Mouse (Mus musculus): ENCODE results near the gene Epb41l2. TPM values are rescaled to one million over a fixed set of nuclear protein-coding genes. Genes with fewer than 3 reads are reported as not detected.

The Epb41l2 gene
- polyA plus RNA-seq, 1 experiment from 2014 or later: 41.8 TPM

- Histone ChIP-seq H3K9me3 (replicated peaks) (no peaks in the 10 kb centered on the region), H3K27ac (no peak overlapping the region), H3K4me1 (replicated peaks) (0 out of 2 replicates have a peak, but pooled peaks cover 3% of the 10 kb centered on the region), H3K36me3 (peaks cover 5% of the 10 kb centered on the region; the same call in 1 of the 2 replicates), H3K4me3 (no peak overlapping the region), H3K9ac (no peak overlapping the region), H3K4me2 (no peak overlapping the region), H3K27me3 (no peaks in the 10 kb centered on the region)
- ATAC-seq (replicated peaks; ENCODE audit: insufficient number of reproducible peaks, insufficient read depth, low FRiP score, low read depth): no peak
- WGBS: 56% methylated on average over 6 of the region's 6 CpGs
These were observed 97.5 kb downstream of the Epb41l2 start for GRCm38 (mm10) chr10:25457118-25457517.

- 0 out of 2 replicates have a peak, but pooled peaks cover 3% of the 10 kb centered on the region for H3K4me1 ChIP-seq (replicated peaks)
- WGBS: 75% methylated on average over 4 of the region's 4 CpGs
These were observed 98.4 kb downstream of the Epb41l2 start for GRCm38 (mm10) chr10:25457996-25458395.

GRCm38 (mm10) chr10:25461832-25462231, 102.2 kb downstream of the Epb41l2 start:
- Histone ChIP-seq H3K4me2 (no peak overlapping the region), H3K9ac (no peak overlapping the region), H3K4me3 (no peak overlapping the region), H3K27ac (no peak overlapping the region), H3K9me3 (replicated peaks) (no peaks in the 10 kb centered on the region), H3K36me3 (no peaks in the 10 kb centered on the region), H3K4me1 (replicated peaks) (0 out of 2 replicates have a peak, but pooled peaks cover 13% of the 10 kb centered on the region), H3K27me3 (no peaks in the 10 kb centered on the region)
- no peak for ATAC-seq (replicated peaks; ENCODE audit: insufficient number of reproducible peaks, insufficient read depth, low FRiP score, low read depth)
- 36% methylated on average over 1 of the region's 1 CpGs for WGBS

More at GRCm38 (mm10) chr10:25457996-25458395, 98.4 kb downstream of the Epb41l2 start:
- Histone ChIP-seq H3K9me3 (replicated peaks) (no peaks in the 10 kb centered on the region), H3K4me2 (no peak overlapping the region), H3K27me3 (no peaks in the 10 kb centered on the region), H3K36me3 (peaks cover 5% of the 10 kb centered on the region; the same call in 1 of the 2 replicates), H3K9ac (no peak overlapping the region), H3K27ac (no peak overlapping the region), H3K4me3 (no peak overlapping the region)
- no peak for ATAC-seq (replicated peaks; ENCODE audit: insufficient number of reproducible peaks, insufficient read depth, low FRiP score, low read depth)

- H3K4me3 ChIP-seq: no peak overlapping the region
- ATAC-seq (replicated peaks; ENCODE audit: insufficient number of reproducible peaks, insufficient read depth, low FRiP score, low read depth): no peak
- H3K27ac ChIP-seq: no peak overlapping the region
- no peaks in the 10 kb centered on the region for H3K36me3 ChIP-seq
- no peaks in the 10 kb centered on the region for H3K9me3 ChIP-seq (replicated peaks)
- H3K4me1 ChIP-seq (replicated peaks): 0 out of 2 replicates have a peak, but pooled peaks cover 13% of the 10 kb centered on the region
- 58% methylated on average over 3 of the region's 3 CpGs for WGBS
- no peaks in the 10 kb centered on the region for H3K27me3 ChIP-seq
- no peak overlapping the region for H3K9ac ChIP-seq
- H3K4me2 ChIP-seq: no peak overlapping the region
These were observed 103.1 kb downstream of the Epb41l2 start for GRCm38 (mm10) chr10:25462669-25463068.

- ATAC-seq (replicated peaks; ENCODE audit: insufficient number of reproducible peaks, insufficient read depth, low FRiP score, low read depth): no peak
- 38% methylated on average over 2 of the region's 2 CpGs for WGBS
- no peak overlapping the region for H3K4me3 ChIP-seq
These were observed 106.9 kb downstream of the Epb41l2 start for GRCm38 (mm10) chr10:25466493-25466892.

GRCm38 (mm10) chr10:25471944-25472343, 112.3 kb downstream of the Epb41l2 start:
- no peak overlapping the region for H3K27ac ChIP-seq
- no peak overlapping the region for H3K4me2 ChIP-seq
- H3K4me3 ChIP-seq: no peak overlapping the region
- peaks cover 4% of the 10 kb centered on the region; the same call in 1 of the 2 replicates for H3K4me1 ChIP-seq (replicated peaks)
- H3K9me3 ChIP-seq (replicated peaks): no peaks in the 10 kb centered on the region
- no peaks in the 10 kb centered on the region for H3K27me3 ChIP-seq
- peaks cover 18% of the 10 kb centered on the region for H3K36me3 ChIP-seq
- no peak overlapping the region for H3K9ac ChIP-seq
- no peak for ATAC-seq (replicated peaks; ENCODE audit: insufficient number of reproducible peaks, insufficient read depth, low FRiP score, low read depth)
- WGBS: 81% methylated on average over 2 of the region's 2 CpGs

More at GRCm38 (mm10) chr10:25466493-25466892, 106.9 kb downstream of the Epb41l2 start:
- no peak overlapping the region for H3K9ac ChIP-seq
- H3K27me3 ChIP-seq: no peaks in the 10 kb centered on the region
- H3K4me2 ChIP-seq: no peak overlapping the region
- no peak overlapping the region for H3K27ac ChIP-seq
- H3K36me3 ChIP-seq: peaks cover 4% of the 10 kb centered on the region; the same call in 1 of the 2 replicates
- H3K9me3 ChIP-seq (replicated peaks): no peaks in the 10 kb centered on the region
- H3K4me1 ChIP-seq (replicated peaks): 0 out of 2 replicates have a peak, but pooled peaks cover 13% of the 10 kb centered on the region

GRCm38 (mm10) chr10:25479716-25480115, 120.1 kb downstream of the Epb41l2 start:
- Histone ChIP-seq H3K9me3 (replicated peaks) (no peaks in the 10 kb centered on the region), H3K36me3 (peaks cover 15% of the 10 kb centered on the region), H3K9ac (no peak overlapping the region), H3K4me2 (no peak overlapping the region), H3K4me3 (no peak overlapping the region), H3K4me1 (replicated peaks) (no peaks in the 10 kb centered on the region), H3K27ac (no peak overlapping the region), H3K27me3 (no peaks in the 10 kb centered on the region)
- ATAC-seq (replicated peaks; ENCODE audit: insufficient number of reproducible peaks, insufficient read depth, low FRiP score, low read depth): no peak
- 83% methylated on average over 3 of the region's 3 CpGs for WGBS

GRCm38 (mm10) chr10:25482791-25483190, 123.2 kb downstream of the Epb41l2 start:
- H3K27me3 ChIP-seq: no peaks in the 10 kb centered on the region
- WGBS: 52% methylated on average over 5 of the region's 5 CpGs
- no peak overlapping the region for H3K4me2 ChIP-seq
- ATAC-seq (replicated peaks; ENCODE audit: insufficient number of reproducible peaks, insufficient read depth, low FRiP score, low read depth): no peak
- no peaks in the 10 kb centered on the region for H3K4me1 ChIP-seq (replicated peaks)
- peaks cover 15% of the 10 kb centered on the region for H3K36me3 ChIP-seq
- H3K27ac ChIP-seq: no peak overlapping the region
- no peak overlapping the region for H3K4me3 ChIP-seq
- no peaks in the 10 kb centered on the region for H3K9me3 ChIP-seq (replicated peaks)
- no peak overlapping the region for H3K9ac ChIP-seq

GRCm38 (mm10) chr10:25488456-25488855, 128.9 kb downstream of the Epb41l2 start:
- no peak overlapping the region for H3K4me2 ChIP-seq
- ATAC-seq (replicated peaks; ENCODE audit: insufficient number of reproducible peaks, insufficient read depth, low FRiP score, low read depth): no peak; the same call in 1 of the 2 replicates

GRCm38 (mm10) chr10:25499323-25500071, 139.9 kb downstream of the Epb41l2 start:
- Histone ChIP-seq H3K9me3 (replicated peaks) (no peaks in the 10 kb centered on the region), H3K4me2 (no peak overlapping the region), H3K4me3 (no peak overlapping the region), H3K9ac (no peak overlapping the region), H3K27ac (no peak overlapping the region), H3K27me3 (no peaks in the 10 kb centered on the region), H3K4me1 (replicated peaks) (no peaks in the 10 kb centered on the region), H3K36me3 (peaks cover 23% of the 10 kb centered on the region; the same call in 1 of the 2 replicates)
- ATAC-seq (replicated peaks; ENCODE audit: insufficient number of reproducible peaks, insufficient read depth, low FRiP score, low read depth): no peak
- WGBS: 62% methylated on average over 10 of the region's 10 CpGs

More at GRCm38 (mm10) chr10:25488456-25488855, 128.9 kb downstream of the Epb41l2 start:
- Histone ChIP-seq H3K9ac (no peak overlapping the region), H3K9me3 (replicated peaks) (no peaks in the 10 kb centered on the region), H3K4me1 (replicated peaks) (no peaks in the 10 kb centered on the region), H3K4me3 (no peak overlapping the region), H3K27ac (no peak overlapping the region), H3K36me3 (peaks cover 11% of the 10 kb centered on the region; the same call in 1 of the 2 replicates), H3K27me3 (no peaks in the 10 kb centered on the region)
- 16% methylated on average over 1 of the region's 1 CpGs for WGBS

GRCm38 (mm10) chr10:25503250-25503649, 143.7 kb downstream of the Epb41l2 start:
- no peaks in the 10 kb centered on the region for H3K4me1 ChIP-seq (replicated peaks)
- peaks cover 37% of the 10 kb centered on the region for H3K36me3 ChIP-seq
- 76% methylated on average over 5 of the region's 5 CpGs for WGBS
- H3K27me3 ChIP-seq: no peaks in the 10 kb centered on the region
- no peak overlapping the region for H3K9ac ChIP-seq
- H3K4me2 ChIP-seq: no peak overlapping the region
- no peak for ATAC-seq (replicated peaks; ENCODE audit: insufficient number of reproducible peaks, insufficient read depth, low FRiP score, low read depth)
- H3K4me3 ChIP-seq: no peak overlapping the region
- no peaks in the 10 kb centered on the region for H3K9me3 ChIP-seq (replicated peaks)
- H3K27ac ChIP-seq: no peak overlapping the region
